Mouse (Mus musculus): ENCODE data around the gene St6galnac4.

Gene St6galnac4

GRCm38 (mm10) chr2:32586871-32587351 lies at the start of gene St6galnac4:
TSS of gene St6galnac4 (plus strand) at chr2:32587095.
- DNase-seq, result peak; percentile 91

- DNase-seq, result peak; percentile 61
These were observed 49.5 kb upstream of the St6galnac4 start for GRCm38 (mm10) chr2:32537360-32537905.

- peak; percentile 50 for DNase-seq
These were observed 49.0 kb upstream of the St6galnac4 start for GRCm38 (mm10) chr2:32537941-32538340.

- DNase-seq, result peak; percentile 45
These were observed 48.4 kb upstream of the St6galnac4 start for GRCm38 (mm10) chr2:32538461-32538860.

- no peak for DNase-seq
These were observed 47.4 kb upstream of the St6galnac4 start for GRCm38 (mm10) chr2:32539452-32539981.

- peak; percentile 88 for DNase-seq
These were observed 45.5 kb upstream of the St6galnac4 start for GRCm38 (mm10) chr2:32541333-32541908.

GRCm38 (mm10) chr2:32541986-32542573 lies 44.8 kb upstream of the St6galnac4 start:
- DNase-seq, result no peak

GRCm38 (mm10) chr2:32543031-32543449 lies 43.9 kb upstream of the St6galnac4 start:
- peak; percentile 60 for DNase-seq

- no peak for DNase-seq
These were observed 39.9 kb upstream of the St6galnac4 start for GRCm38 (mm10) chr2:32546951-32547350.

- no peak for DNase-seq
These were observed 39.5 kb upstream of the St6galnac4 start for GRCm38 (mm10) chr2:32547380-32547779.

- no peak for DNase-seq
These were observed 38.7 kb upstream of the St6galnac4 start for GRCm38 (mm10) chr2:32547964-32548739.

- DNase-seq, result no peak
These were observed 37.7 kb upstream of the St6galnac4 start for GRCm38 (mm10) chr2:32549171-32549570.

- no peak for DNase-seq
These were observed 37.1 kb upstream of the St6galnac4 start for GRCm38 (mm10) chr2:32549764-32550163.

GRCm38 (mm10) chr2:32551236-32551635 lies 35.7 kb upstream of the St6galnac4 start:
- no peak for DNase-seq

GRCm38 (mm10) chr2:32553592-32554148 lies 33.2 kb upstream of the St6galnac4 start:
- no peak for DNase-seq

- no peak for DNase-seq
These were observed 31.4 kb upstream of the St6galnac4 start for GRCm38 (mm10) chr2:32555484-32555883.

GRCm38 (mm10) chr2:32556019-32556418 lies 30.9 kb upstream of the St6galnac4 start:
- DNase-seq, result no peak

GRCm38 (mm10) chr2:32559570-32559969 lies 27.3 kb upstream of the St6galnac4 start:
- DNase-seq, result no peak

GRCm38 (mm10) chr2:32566536-32567063 lies 20.3 kb upstream of the St6galnac4 start:
- DNase-seq, result peak; percentile 70

- DNase-seq, result peak; percentile 73
These were observed 18.7 kb upstream of the St6galnac4 start for GRCm38 (mm10) chr2:32568149-32568548.

GRCm38 (mm10) chr2:32568941-32569340 lies 18.0 kb upstream of the St6galnac4 start:
- peak; percentile 52 for DNase-seq

- peak; percentile 92 for DNase-seq
These were observed 16.0 kb upstream of the St6galnac4 start, which contains the start of gene Dpm2 for GRCm38 (mm10) chr2:32570698-32571494. TSS of gene Dpm2 (plus strand) at chr2:32570858.
